Mouse (Mus musculus) lung, embryonic 16.5 days (tissue): ENCODE measurements around the gene Mgll. TPM values are rescaled to one million over a fixed set of nuclear protein-coding genes. Genes with fewer than 3 reads are reported as not detected.

Experiments used
- ATAC-seq: fragments of 200-750 bp; cut with Nextera tagmentation; 2 replicates; pipeline ENCODE4 v1.8.0; 2017; ENCODE audit warnings: low read depth, mild to moderate bottlenecking, moderate library complexity
- H3K27ac ChIP-seq: fragments of 300-500 bp; sonication (generic); 2 replicates; pipeline ENCODE4 v1.5.1; 2014; ENCODE audit warnings: mild to moderate bottlenecking, control low read depth, low read length
- H3K27me3 ChIP-seq: fragments of 300-500 bp; sonication (generic); 2 replicates; pipeline ENCODE4 v1.6.1; 2014; ENCODE audit warnings: low read depth, low read length, mixed read lengths; ENCODE audit not compliant: control insufficient read depth, insufficient read depth
- H3K36me3 ChIP-seq: fragments of 300-500 bp; sonication (generic); 2 replicates; pipeline ENCODE4 v1.6.1; 2014; ENCODE audit warnings: low read length; ENCODE audit not compliant: control insufficient read depth, insufficient read depth
- H3K4me1 ChIP-seq: fragments of 300-500 bp; sonication (generic); replicated peaks from 2 replicates; pipeline ENCODE4 v1.6.1; 2014; ENCODE audit warnings: low read length, mixed read lengths; ENCODE audit not compliant: control insufficient read depth, insufficient read depth
- H3K4me2 ChIP-seq: fragments of 300-500 bp; sonication (generic); 2 replicates; pipeline ENCODE4 v1.6.1; 2014; ENCODE audit warnings: low read depth, low read length, control low read depth
- H3K4me3 ChIP-seq: fragments of 300-500 bp; sonication (generic); 2 replicates; pipeline ENCODE4 v1.5.1; 2014; ENCODE audit warnings: mild to moderate bottlenecking, low read length, control low read depth
- H3K9ac ChIP-seq: fragments of 300-500 bp; sonication (generic); 2 replicates; pipeline ENCODE4 v1.6.1; 2014; ENCODE audit warnings: low read length, control low read depth
- H3K9me3 ChIP-seq: fragments of 300-500 bp; sonication (generic); 2 replicates; pipeline ENCODE4 v1.6.1; 2016; ENCODE audit warnings: low read length; ENCODE audit not compliant: control insufficient read depth
- WGBS: fragments of 180-500 bp; shearing (Covaris S2); extraction: QIAGEN DNeasy Blood & Tissue Kit; methylation state at CpG from one replicate; pipeline ENCODE4 v1.1.7; 2014; 5-methylcytosine and 5-hydroxymethylcytosine counted together
- polyA plus RNA-seq: library from polyadenylated mRNA; unstranded; fragments of >200 nt; fragmentation: Nextera tagmentation; extraction: Ambion mirVana; gene quantifications from 2 replicates; pipeline ENCODE4 v1.2.1, GENCODE M21; 2015

Mgll gene
- polyA plus RNA-seq, 1 experiment from 2014 or later: 73.2 TPM

GRCm38 (mm10) chr6:88736741-88737508 lies 12.7 kb downstream of the Mgll start:
- WGBS: 51% methylated on average over 16 of the region's 16 CpGs
- peak; percentile 76 for ATAC-seq
- peak overlapping the region; percentile 50 for H3K27ac ChIP-seq

GRCm38 (mm10) chr6:88737509-88737888 lies 13.3 kb downstream of the Mgll start:
- WGBS: 61% methylated on average over 6 of the region's 6 CpGs
- ATAC-seq: peak; percentile 21

More at GRCm38 (mm10) chr6:88736741-88737508, 12.7 kb downstream of the Mgll start:
- Histone ChIP-seq H3K36me3 (no peaks in the 10 kb centered on the region), H3K4me3 (no peak overlapping the region), H3K9me3 (no peaks in the 10 kb centered on the region), H3K9ac (no peak overlapping the region), H3K4me2 (no peak overlapping the region), H3K27me3 (no peaks in the 10 kb centered on the region), H3K4me1 (peaks cover 22% of the 10 kb centered on the region)

GRCm38 (mm10) chr6:88741041-88741440 lies 16.8 kb downstream of the Mgll start:
- ATAC-seq: no peak
- Histone ChIP-seq H3K4me3 (no peak overlapping the region), H3K4me2 (no peak overlapping the region), H3K9ac (no peak overlapping the region), H3K27ac (no peak overlapping the region), H3K27me3 (no peaks in the 10 kb centered on the region), H3K9me3 (no peaks in the 10 kb centered on the region), H3K36me3 (no peaks in the 10 kb centered on the region), H3K4me1 (peaks cover 18% of the 10 kb centered on the region)
- WGBS: 72% methylated on average over 3 of the region's 3 CpGs

More at GRCm38 (mm10) chr6:88737509-88737888, 13.3 kb downstream of the Mgll start:
- Histone ChIP-seq H3K27me3 (no peaks in the 10 kb centered on the region), H3K9me3 (no peaks in the 10 kb centered on the region), H3K36me3 (no peaks in the 10 kb centered on the region), H3K4me2 (no peak overlapping the region), H3K27ac (peak overlapping the region; percentile 50), H3K4me1 (peaks cover 17% of the 10 kb centered on the region), H3K4me3 (no peak overlapping the region), H3K9ac (no peak overlapping the region)

DNA sequence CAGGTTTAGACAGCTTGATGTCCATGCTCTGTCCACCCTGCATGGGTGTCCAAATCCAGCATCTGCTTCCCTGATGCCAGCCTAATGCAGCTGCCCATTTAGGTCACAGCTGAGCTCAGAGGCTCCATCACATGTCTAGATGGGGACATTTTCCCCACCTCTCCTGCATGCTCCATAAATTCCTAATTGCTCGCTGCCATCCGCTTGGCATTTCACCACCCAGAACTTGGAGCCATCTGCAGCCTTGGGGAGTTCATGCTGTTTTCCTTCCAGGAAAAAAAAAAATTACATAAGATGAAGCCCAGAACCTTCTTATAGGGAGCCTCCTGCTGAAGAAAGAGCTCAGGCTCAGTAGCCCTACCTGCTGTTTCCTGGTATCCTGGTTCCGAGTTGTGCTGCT lies 17.6 kb downstream of the Mgll start:
- no peaks in the 10 kb centered on the region for H3K27me3 ChIP-seq
- H3K4me1 ChIP-seq: peaks cover 14% of the 10 kb centered on the region
- ATAC-seq: no peak
- no peak overlapping the region for H3K4me3 ChIP-seq
- no peak overlapping the region for H3K4me2 ChIP-seq
- H3K27ac ChIP-seq: no peak overlapping the region
- no peak overlapping the region for H3K9ac ChIP-seq
- peaks cover 6% of the 10 kb centered on the region; the same call in 1 of the 2 replicates for H3K36me3 ChIP-seq
- WGBS: 84% methylated on average over 3 of the region's 3 CpGs
- no peaks in the 10 kb centered on the region for H3K9me3 ChIP-seq

DNA sequence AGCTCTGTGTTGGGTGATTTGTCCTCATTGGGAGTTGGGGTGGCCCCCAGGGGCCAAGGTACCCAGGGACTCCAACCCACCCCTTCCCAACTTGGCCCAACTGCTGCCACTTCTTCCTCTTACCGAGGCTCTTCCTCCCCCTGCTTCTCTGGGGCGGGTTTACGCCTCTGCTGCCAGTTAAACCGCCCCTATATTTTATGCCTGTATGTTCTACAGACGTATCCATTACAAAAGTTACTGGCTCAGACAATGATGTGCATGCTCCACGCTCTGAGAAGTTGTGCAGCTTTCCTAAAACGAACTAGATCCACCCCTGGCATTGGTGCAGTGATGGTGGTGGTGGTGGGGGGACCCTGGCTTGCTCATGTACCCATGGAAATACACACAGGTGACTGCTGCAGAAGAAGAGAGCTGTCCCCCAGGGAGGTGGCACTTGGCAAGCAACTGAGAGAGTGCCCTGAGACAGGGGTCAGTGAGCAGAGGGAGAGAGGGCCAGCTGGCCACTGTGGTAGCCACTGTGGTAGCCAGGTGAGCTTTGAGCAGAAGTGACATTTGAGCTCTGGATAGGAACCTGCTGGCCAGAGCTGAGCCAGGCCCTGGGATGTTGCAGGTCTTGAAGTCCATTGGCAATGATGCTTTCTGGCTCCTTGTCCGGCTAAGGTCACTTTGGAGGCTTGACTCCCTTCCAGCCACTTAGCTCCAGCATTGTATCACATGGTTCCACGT lies 18.2 kb downstream of the Mgll start:
- Histone ChIP-seq H3K9ac (no peak overlapping the region), H3K27me3 (no peaks in the 10 kb centered on the region), H3K4me2 (no peak overlapping the region), H3K27ac (no peak overlapping the region; the same call in 1 of the 2 replicates), H3K4me3 (no peak overlapping the region), H3K36me3 (peaks cover 6% of the 10 kb centered on the region; the same call in 1 of the 2 replicates), H3K9me3 (no peaks in the 10 kb centered on the region), H3K4me1 (peaks cover 8% of the 10 kb centered on the region)
- WGBS: 71% methylated on average over 9 of the region's 9 CpGs
- no peak for ATAC-seq

GRCm38 (mm10) chr6:88743601-88744291 lies 19.5 kb downstream of the Mgll start:
- peak; percentile 47; the same call in 1 of the 2 replicates for ATAC-seq
- Histone ChIP-seq H3K4me2 (no peak overlapping the region), H3K4me1 (peaks cover 7% of the 10 kb centered on the region; the same call in 1 of the 2 replicates), H3K27ac (peak overlapping the region; percentile 19; the same call in 1 of the 2 replicates), H3K9me3 (no peaks in the 10 kb centered on the region), H3K4me3 (no peak overlapping the region), H3K9ac (no peak overlapping the region), H3K36me3 (peaks cover 6% of the 10 kb centered on the region; the same call in 1 of the 2 replicates), H3K27me3 (no peaks in the 10 kb centered on the region)
- WGBS: 58% methylated on average over 14 of the region's 14 CpGs

- Histone ChIP-seq H3K4me2 (no peak overlapping the region), H3K27ac (no peak overlapping the region), H3K27me3 (no peaks in the 10 kb centered on the region), H3K36me3 (peaks cover 6% of the 10 kb centered on the region; the same call in 1 of the 2 replicates), H3K9me3 (no peaks in the 10 kb centered on the region), H3K4me1 (peaks cover 7% of the 10 kb centered on the region; the same call in 1 of the 2 replicates), H3K9ac (no peak overlapping the region), H3K4me3 (no peak overlapping the region)
- WGBS: 78% methylated on average over 10 of the region's 10 CpGs
- no peak for ATAC-seq
Measured at GRCm38 (mm10) chr6:88745027-88745426, 20.8 kb downstream of the Mgll start.

- Histone ChIP-seq H3K27ac (no peak overlapping the region), H3K9ac (no peak overlapping the region), H3K4me3 (no peak overlapping the region), H3K4me2 (no peak overlapping the region), H3K36me3 (peaks cover 6% of the 10 kb centered on the region; the same call in 1 of the 2 replicates), H3K9me3 (no peaks in the 10 kb centered on the region), H3K4me1 (peaks cover 7% of the 10 kb centered on the region; the same call in 1 of the 2 replicates), H3K27me3 (no peaks in the 10 kb centered on the region)
- WGBS: 79% methylated on average over 8 of the region's 8 CpGs
- ATAC-seq: no peak
Measured at GRCm38 (mm10) chr6:88746271-88746670, 22.1 kb downstream of the Mgll start.
